Mouse (Mus musculus): ENCODE results near the gene Naaladl2.

Gene Naaladl2

GRCm38 (mm10) chr3:24690162-24690915 lies 453.7 kb downstream of the Naaladl2 start:
- no peak for DNase-seq (ENCODE audit: low read depth in 2 of 2, low spot score in 2 of 2)

- DNase-seq (ENCODE audit: low read depth in 2 of 2, low spot score in 2 of 2), result no peak
These were observed 473.6 kb downstream of the Naaladl2 start for GRCm38 (mm10) chr3:24670500-24670899.

DNA sequence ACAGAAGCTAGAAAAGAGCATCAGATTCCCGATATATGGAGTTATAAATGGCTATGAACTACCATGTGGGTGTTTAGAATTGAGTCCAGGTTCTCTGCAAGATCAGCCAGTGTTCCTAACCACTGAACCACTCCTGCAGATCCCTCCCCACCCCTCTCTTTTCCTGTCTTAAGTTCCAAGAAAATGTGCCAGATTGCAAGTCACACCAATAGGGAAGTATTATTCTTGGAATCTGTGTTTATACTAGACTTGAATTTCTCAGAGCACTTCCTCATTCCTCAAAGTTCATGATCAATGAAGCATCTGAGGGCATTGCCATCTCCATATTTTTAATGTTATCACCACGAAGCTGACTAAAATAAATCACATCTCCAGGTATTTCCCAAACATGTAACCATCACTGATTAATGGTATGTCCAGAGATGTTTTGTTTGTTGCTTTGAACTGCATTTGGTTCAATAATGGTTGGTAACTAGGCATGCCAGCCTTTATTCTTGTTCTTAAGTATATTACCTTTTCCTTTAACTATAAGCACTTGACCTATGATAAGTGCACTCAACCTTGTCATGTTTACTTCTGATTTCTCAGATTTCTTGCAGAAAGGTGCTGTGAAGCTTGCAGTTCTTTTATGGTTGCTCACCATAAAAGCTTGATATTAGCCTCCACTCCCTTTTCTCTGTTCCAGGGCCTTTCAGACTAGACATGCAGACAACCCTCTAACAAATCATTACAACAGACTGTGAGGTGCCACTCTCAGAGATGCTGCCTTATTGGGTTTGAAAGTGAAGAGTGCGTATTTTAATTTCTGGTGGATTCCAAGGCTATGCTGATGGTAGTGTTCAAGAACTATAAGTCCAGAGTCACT lies 475.8 kb downstream of the Naaladl2 start:
- no peak for DNase-seq (ENCODE audit: low read depth in 2 of 2, low spot score in 2 of 2)

- no peak for DNase-seq (ENCODE audit: low read depth in 2 of 2, low spot score in 2 of 2)
These were observed 478.7 kb downstream of the Naaladl2 start for GRCm38 (mm10) chr3:24665408-24665807.

DNA sequence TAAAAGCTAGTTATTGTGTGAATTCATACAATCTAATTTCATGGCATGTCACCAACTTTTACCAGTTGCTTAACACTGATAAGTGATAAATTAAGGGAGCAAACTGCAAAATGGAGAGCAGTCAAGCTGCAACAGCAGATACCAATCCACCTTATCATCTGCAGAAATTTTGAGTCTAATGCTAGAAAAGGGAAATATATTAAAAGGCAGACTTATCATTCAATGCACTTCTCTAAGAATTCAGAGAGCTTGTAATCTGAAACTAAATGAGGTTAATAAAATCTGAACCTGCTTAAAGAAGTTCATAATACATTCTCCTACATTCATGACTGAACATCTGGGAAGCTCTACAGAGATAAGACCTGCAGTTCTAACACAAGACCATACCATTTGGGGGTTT lies 480.3 kb downstream of the Naaladl2 start:
- DNase-seq (ENCODE audit: low read depth in 2 of 2, low spot score in 2 of 2), result no peak

- no peak for DNase-seq (ENCODE audit: low read depth in 2 of 2, low spot score in 2 of 2)
These were observed 514.0 kb downstream of the Naaladl2 start for GRCm38 (mm10) chr3:24630032-24630431.

GRCm38 (mm10) chr3:24605485-24605884 lies 538.6 kb downstream of the Naaladl2 start:
- DNase-seq (ENCODE audit: low read depth in 2 of 2, low spot score in 2 of 2), result no peak

DNA sequence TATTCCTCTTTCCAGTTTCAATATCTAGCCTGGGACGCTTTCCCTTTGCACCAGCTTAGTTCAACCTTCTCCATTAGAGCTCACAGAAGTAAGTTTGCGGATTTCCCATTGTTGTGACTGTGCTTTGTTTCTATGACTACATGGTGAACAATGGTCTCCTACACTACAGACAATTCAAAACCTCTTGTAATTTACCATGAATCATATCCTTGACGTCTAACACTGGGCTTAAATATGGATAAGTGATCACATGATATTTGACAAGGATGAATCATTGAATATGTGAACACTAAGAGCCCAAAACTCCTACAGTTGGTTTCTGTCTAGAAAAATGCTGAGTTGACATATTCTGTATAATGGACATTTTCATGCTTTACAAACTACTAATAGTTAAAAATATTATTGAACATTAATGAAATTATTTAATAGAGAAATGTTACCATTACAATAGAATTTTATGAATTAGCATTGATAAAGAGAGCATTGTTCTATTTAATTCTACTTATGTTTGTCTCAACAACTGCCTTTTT lies 539.2 kb downstream of the Naaladl2 start:
- no peak for DNase-seq (ENCODE audit: low read depth in 2 of 2, low spot score in 2 of 2)

DNA sequence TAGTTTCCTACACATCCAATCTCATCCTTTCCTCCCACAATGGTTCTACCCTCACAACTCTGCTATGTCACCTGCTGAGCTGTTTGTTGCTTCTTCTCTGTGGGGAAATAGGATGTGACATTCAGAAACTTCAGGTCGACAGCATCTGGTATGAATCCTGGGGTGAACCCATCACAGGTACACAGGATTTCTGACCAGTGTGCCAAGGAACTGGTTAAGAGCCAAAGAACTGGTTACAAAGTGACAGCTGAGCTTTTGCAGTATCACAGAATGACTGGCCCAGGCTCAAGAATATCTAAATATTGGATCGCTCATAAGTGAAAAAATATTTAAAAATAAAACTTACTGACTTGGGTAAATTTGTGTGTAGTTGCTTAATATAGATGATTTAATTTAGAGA lies 548.6 kb downstream of the Naaladl2 start:
- DNase-seq (ENCODE audit: low read depth in 2 of 2, low spot score in 2 of 2), result no peak

- DNase-seq (ENCODE audit: low read depth in 2 of 2, low spot score in 2 of 2), result no peak
These were observed 587.4 kb downstream of the Naaladl2 start for GRCm38 (mm10) chr3:24556617-24557016.

DNA sequence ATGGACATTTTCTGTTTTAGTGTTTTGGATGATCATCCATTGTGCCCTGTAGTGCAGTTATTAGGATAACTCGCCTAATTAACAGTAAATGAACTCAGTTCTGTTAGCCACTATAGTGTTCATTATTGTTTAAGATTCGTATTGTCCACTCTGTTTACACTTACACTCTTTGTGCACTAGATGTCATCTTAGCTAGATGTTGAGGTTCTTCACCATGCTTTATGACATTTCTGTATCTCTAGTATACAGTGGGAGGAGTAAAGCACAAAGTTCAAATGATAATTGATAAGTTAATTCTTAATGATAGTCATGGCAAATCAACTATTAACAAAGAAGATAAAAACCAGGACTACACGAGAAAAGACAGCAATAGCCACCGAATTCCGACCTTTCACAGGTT lies 590.4 kb downstream of the Naaladl2 start:
- no peak for DNase-seq (ENCODE audit: low read depth in 2 of 2, low spot score in 2 of 2)

DNA sequence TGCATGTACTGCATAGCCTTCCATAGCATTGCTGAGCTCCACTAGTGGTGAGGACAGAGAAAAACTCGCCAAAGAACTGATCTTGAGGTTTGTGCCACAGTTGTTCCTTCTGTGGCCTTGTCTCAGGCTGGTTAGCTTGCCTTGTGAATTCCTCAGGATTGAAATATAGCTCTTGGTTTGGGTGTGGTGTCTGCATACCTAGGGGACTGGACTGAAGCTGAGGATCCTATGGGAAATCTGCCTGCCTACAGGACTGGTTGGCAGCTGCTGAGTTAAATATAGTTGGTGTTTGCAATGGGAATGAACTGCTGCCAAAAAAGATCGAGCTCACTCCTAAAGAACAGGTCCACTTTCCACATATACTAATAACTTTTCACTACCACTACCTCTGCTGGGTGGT lies 591.4 kb downstream of the Naaladl2 start:
- DNase-seq (ENCODE audit: low read depth in 2 of 2, low spot score in 2 of 2), result no peak

DNA sequence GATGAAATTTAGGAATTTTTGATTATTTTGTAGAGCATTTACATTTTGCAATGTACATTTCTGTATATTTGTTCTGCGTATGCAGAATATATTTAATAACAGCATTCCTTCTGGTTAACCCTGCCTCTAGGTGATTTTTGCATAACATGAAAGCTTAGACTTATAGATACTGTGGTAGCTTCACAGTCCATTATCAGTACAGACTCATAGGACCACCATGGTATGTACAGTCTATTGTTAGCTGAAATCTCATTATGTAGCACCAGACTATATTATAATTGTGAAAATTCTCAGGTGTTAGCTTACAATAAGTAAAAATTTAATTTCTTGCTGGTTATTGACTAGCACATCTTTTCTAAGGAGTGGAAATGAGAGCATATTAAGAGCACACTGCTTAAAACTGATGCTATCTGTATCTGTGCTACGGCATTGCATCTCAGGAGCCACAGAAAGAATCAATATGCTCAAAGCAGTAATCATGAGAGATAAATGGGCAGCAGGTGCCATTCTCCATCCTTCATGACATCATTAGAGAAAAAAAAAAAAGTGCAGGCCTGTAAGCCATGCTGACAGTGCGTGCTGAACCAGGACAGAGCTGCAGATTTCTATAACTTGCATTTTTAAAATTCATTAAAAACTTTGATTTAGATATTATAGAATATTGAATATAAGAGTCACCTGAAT lies 610.1 kb downstream of the Naaladl2 start:
- DNase-seq (ENCODE audit: low read depth in 2 of 2, low spot score in 2 of 2), result no peak

DNA sequence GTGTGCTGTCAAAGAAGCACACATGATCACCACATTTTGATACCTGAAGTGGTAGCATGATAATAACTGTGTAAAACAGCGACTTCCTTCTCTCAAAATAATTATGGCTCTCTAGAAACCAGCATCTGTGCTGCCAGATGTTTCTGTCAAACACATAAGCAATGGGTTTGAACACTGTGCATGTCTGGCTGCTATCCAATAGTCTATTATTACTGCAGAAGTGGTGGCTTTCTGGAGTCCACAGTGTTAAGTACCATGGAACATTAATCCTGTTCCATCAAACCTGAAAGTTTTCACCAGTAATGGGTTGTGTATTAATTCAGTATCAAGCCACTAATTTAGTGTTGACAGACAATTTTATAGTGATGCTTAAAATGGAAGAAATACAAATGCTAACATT lies 629.1 kb downstream of the Naaladl2 start:
- no peak for DNase-seq (ENCODE audit: low read depth in 2 of 2, low spot score in 2 of 2)

DNA sequence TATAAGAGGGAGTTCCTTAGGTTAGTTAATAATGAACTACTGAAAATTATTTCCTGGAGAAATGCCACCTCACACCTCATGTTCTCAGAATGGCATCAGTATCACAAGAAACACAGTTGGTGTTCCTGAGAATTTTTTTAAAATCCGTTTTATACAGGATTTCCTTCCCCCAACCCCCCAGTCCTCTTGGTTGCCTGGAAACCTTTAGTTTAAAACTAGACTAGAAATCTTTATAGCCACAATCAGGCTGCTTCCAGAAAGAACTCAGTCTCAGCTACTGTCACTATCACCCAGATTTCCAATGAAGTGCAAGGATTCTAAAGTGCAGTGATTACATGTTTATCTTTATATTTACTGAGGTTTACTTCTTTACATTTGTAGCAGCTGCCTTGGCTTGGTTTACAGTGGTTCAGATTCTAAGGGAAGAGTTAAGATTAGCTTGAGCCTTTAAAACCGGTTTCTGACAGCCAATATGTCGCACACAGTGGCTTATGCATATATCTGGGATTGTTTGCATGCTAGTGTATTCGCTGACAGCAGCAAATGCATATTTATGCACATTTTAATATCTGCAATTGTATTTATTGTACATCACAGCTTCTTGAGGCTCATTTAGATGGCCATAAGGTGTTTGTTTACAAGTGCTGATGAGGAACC lies 657.5 kb downstream of the Naaladl2 start:
- no peak for DNase-seq (ENCODE audit: low read depth in 2 of 2, low spot score in 2 of 2)

DNA sequence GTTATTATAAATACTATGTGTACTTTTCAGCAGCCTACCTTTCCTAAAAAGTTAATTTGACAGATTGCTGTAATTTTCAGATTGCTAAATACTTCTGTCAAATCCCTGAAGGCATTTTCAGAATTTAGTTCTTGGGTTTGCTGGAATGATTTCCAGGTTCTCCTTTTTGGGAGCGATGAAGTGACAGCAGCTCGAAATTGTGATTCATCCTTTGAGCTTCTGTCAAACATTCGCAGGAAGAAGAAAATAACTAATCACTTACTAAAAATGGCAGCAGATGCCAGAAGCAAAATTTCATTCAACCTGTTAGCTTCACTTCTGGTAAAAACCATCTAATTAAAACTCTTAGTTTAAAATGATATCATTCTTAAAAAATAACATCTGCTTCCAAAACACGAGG lies 680.1 kb downstream of the Naaladl2 start:
- no peak for DNase-seq (ENCODE audit: low read depth in 2 of 2, low spot score in 2 of 2)

GRCm38 (mm10) chr3:24440621-24441020 lies 703.4 kb downstream of the Naaladl2 start:
- no peak for DNase-seq (ENCODE audit: low read depth in 2 of 2, low spot score in 2 of 2)

DNA sequence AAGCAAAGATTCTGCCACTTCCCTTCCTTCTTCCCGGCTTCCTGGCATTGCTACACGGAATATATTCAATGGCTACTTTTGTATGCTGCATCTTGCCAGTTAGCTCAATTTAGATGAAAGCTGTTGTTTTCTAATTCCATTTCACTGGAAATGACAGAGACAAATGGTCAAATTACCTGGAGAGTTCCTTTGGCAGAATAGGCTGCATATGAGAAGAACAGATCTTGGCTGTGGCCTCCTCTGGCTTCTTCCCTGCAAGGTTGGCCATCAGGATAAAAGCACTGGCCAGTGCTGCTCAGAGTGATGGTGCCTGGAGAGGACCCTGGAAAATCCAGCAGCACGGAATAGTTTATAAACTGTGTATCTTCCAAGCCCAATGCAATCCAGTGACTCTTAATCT lies 711.3 kb downstream of the Naaladl2 start:
- DNase-seq (ENCODE audit: low read depth in 2 of 2, low spot score in 2 of 2), result no peak

GRCm38 (mm10) chr3:24391737-24392136 lies 752.3 kb downstream of the Naaladl2 start:
- no peak for DNase-seq (ENCODE audit: low read depth in 2 of 2, low spot score in 2 of 2)

DNA sequence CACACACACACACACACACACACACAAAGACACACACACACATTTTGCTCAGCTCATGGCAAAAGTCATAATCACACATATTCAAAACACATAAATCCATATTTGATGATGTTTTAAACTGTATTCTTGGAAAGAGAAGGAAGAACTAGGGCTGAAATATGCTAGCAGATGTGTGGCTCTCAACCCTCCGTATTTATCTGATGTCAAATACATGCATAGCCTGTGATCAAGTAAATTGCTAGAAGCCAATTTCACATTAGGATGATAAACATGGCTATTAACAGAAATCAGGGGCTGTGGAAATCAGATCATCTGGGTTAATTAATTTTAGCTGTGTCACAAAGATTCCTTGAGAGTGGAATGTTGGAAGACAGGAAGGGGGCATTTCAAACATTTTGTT lies 752.8 kb downstream of the Naaladl2 start:
- no peak for DNase-seq (ENCODE audit: low read depth in 2 of 2, low spot score in 2 of 2)

DNA sequence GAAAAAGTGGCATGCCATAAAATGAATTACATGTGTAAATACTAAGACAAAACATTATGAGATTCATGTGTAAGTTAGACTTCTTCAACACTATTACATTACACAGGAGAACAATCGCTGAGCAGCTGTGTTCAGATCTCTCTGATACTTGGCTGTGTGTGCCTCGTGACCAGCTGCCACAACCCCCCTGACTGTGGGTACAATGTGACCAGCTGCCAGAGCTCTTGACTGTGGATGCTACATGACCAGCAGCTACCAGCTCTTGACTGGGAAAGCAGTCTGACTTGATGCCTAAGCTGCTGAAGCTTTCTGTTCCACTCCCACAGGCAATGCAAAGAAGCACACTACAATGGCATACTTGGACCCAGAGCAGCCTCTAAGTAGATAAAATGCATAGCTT lies 789.1 kb downstream of the Naaladl2 start:
- DNase-seq (ENCODE audit: low read depth in 2 of 2, low spot score in 2 of 2), result no peak
